Mouse (Mus musculus) midbrain, embryonic 13.5 days (tissue): ENCODE results near the gene Nadk2. TPM values are rescaled to one million over a fixed set of nuclear protein-coding genes. Genes with fewer than 3 reads are reported as not detected.
A peak's percentile ranks its signal among the peaks of the same experiment; 100 is the strongest.

ENCODE experiments used
- ATAC-seq: fragments of 200-750 bp; cut with Nextera tagmentation; 2 replicates; pipeline ENCODE4 v1.8.0; 2017; ENCODE audit warnings: mild to moderate bottlenecking, moderate TSS enrichment, moderate library complexity
- H3K27ac ChIP-seq: fragments of 300-500 bp; sonication (generic); 2 replicates; pipeline ENCODE4 v1.5.1; 2015; ENCODE audit warnings: inconsistent platforms, mild to moderate bottlenecking, moderate library complexity
- H3K27me3 ChIP-seq: fragments of 300-500 bp; sonication (generic); 2 replicates; pipeline ENCODE4 v1.6.1; 2015; ENCODE audit warnings: mild to moderate bottlenecking, inconsistent platforms
- H3K36me3 ChIP-seq: fragments of 300-500 bp; sonication (generic); 2 replicates; pipeline ENCODE4 v1.6.1; 2015; ENCODE audit warnings: mild to moderate bottlenecking, inconsistent platforms
- H3K4me1 ChIP-seq: fragments of 300-500 bp; sonication (generic); replicated peaks from 2 replicates; pipeline ENCODE4 v1.6.1; 2015; ENCODE audit warnings: inconsistent platforms
- H3K4me2 ChIP-seq: fragments of 300-500 bp; sonication (generic); replicated peaks from 2 replicates; pipeline ENCODE4 v1.6.1; 2015; ENCODE audit warnings: moderate library complexity, mild to moderate bottlenecking, inconsistent platforms
- H3K4me3 ChIP-seq: fragments of 300-500 bp; sonication (generic); replicated peaks from 2 replicates; pipeline ENCODE4 v1.5.1; 2015; ENCODE audit warnings: mild to moderate bottlenecking, inconsistent platforms
- H3K9ac ChIP-seq: fragments of 300-500 bp; sonication (generic); replicated peaks from 2 replicates; pipeline ENCODE4 v1.6.1; 2015; ENCODE audit warnings: mild to moderate bottlenecking, inconsistent platforms
- H3K9me3 ChIP-seq: fragments of 300-500 bp; sonication (generic); 2 replicates; pipeline ENCODE4 v1.6.1; 2016; ENCODE audit warnings: mild to moderate bottlenecking, inconsistent platforms
- WGBS: fragments of 180-500 bp; shearing (Covaris S2); methylation state at CpG from one replicate; pipeline ENCODE4 v1.1.7; 2015; 5-methylcytosine and 5-hydroxymethylcytosine counted together
- polyA plus RNA-seq: library from polyadenylated mRNA; unstranded; fragments of >200 nt; fragmentation: Nextera tagmentation; extraction: Ambion mirVana; gene quantifications from 2 replicates; pipeline ENCODE4 v1.2.1, GENCODE M21; 2015

The Nadk2 gene
- polyA plus RNA-seq, 1 experiment from 2014 or later, result 27.4 TPM

GRCm38 (mm10) chr15:9114599-9114998 lies 43.5 kb downstream of the Nadk2 start:
- no peaks in the 10 kb centered on the region for H3K27me3 ChIP-seq
- no peak overlapping the region for H3K4me2 ChIP-seq
- H3K4me1 ChIP-seq, result no peaks in the 10 kb centered on the region
- no peaks in the 10 kb centered on the region for H3K9me3 ChIP-seq
- 83% methylated on average over 5 of the region's 5 CpGs for WGBS
- H3K4me3 ChIP-seq, result no peak overlapping the region
- ATAC-seq, result 0 out of 2 replicates have a peak, but pooled peaks have one; percentile 24
- H3K27ac ChIP-seq, result no peak overlapping the region
- H3K9ac ChIP-seq, result no peak overlapping the region
- peaks cover 74% of the 10 kb centered on the region for H3K36me3 ChIP-seq

- Histone ChIP-seq H3K4me2 (no peak overlapping the region), H3K27ac (no peak overlapping the region), H3K36me3 (peaks cover 83% of the 10 kb centered on the region), H3K9me3 (no peaks in the 10 kb centered on the region), H3K4me3 (no peak overlapping the region), H3K27me3 (no peaks in the 10 kb centered on the region), H3K4me1 (no peaks in the 10 kb centered on the region), H3K9ac (no peak overlapping the region)
- ATAC-seq, result no peak
- 94% methylated on average over 4 of the region's 4 CpGs for WGBS
These were observed 47.8 kb downstream of the Nadk2 start for GRCm38 (mm10) chr15:9118852-9119251.

- H3K4me3 ChIP-seq, result no peak overlapping the region
- H3K4me2 ChIP-seq, result no peak overlapping the region
- no peaks in the 10 kb centered on the region for H3K27me3 ChIP-seq
- H3K36me3 ChIP-seq, result peaks cover 83% of the 10 kb centered on the region
- H3K27ac ChIP-seq, result peak overlapping the region; percentile 54; the same call in 1 of the 2 replicates
- H3K9me3 ChIP-seq, result no peaks in the 10 kb centered on the region
- ATAC-seq, result peak; percentile 77
- H3K9ac ChIP-seq, result no peak overlapping the region
- no peaks in the 10 kb centered on the region for H3K4me1 ChIP-seq
- 94% methylated on average over 2 of the region's 2 CpGs for WGBS
These were observed 49.0 kb downstream of the Nadk2 start for GRCm38 (mm10) chr15:9120081-9120480.

- H3K4me3 ChIP-seq, result no peak overlapping the region
- ATAC-seq, result no peak
- H3K4me2 ChIP-seq, result no peak overlapping the region
- H3K27ac ChIP-seq, result no peak overlapping the region
- no peaks in the 10 kb centered on the region for H3K9me3 ChIP-seq
- H3K9ac ChIP-seq, result no peak overlapping the region
- no peaks in the 10 kb centered on the region for H3K4me1 ChIP-seq
- no peaks in the 10 kb centered on the region for H3K27me3 ChIP-seq
- peaks cover 72% of the 10 kb centered on the region for H3K36me3 ChIP-seq
- 96% methylated on average over 4 of the region's 4 CpGs for WGBS
These were observed 51.9 kb downstream of the Nadk2 start for GRCm38 (mm10) chr15:9122989-9123388.

- no peak overlapping the region for H3K4me2 ChIP-seq
- H3K9me3 ChIP-seq, result no peaks in the 10 kb centered on the region
- WGBS, result 94% methylated on average over 21 of the region's 21 CpGs
- H3K4me1 ChIP-seq, result no peaks in the 10 kb centered on the region
- no peak for ATAC-seq
- peaks cover 76% of the 10 kb centered on the region for H3K36me3 ChIP-seq
- no peaks in the 10 kb centered on the region for H3K27me3 ChIP-seq
- no peak overlapping the region for H3K27ac ChIP-seq
- H3K9ac ChIP-seq, result no peak overlapping the region
- no peak overlapping the region for H3K4me3 ChIP-seq
These were observed 53.8 kb downstream of the Nadk2 start for GRCm38 (mm10) chr15:9124856-9125255.

GRCm38 (mm10) chr15:9127051-9127791 lies 56.2 kb downstream of the Nadk2 start:
- Histone ChIP-seq H3K9ac (no peak overlapping the region), H3K36me3 (peaks cover 79% of the 10 kb centered on the region), H3K4me2 (no peak overlapping the region), H3K27ac (no peak overlapping the region), H3K27me3 (no peaks in the 10 kb centered on the region), H3K9me3 (no peaks in the 10 kb centered on the region), H3K4me1 (peaks cover 5% of the 10 kb centered on the region; the same call in 1 of the 2 replicates), H3K4me3 (no peak overlapping the region)
- 92% methylated on average over 7 of the region's 7 CpGs for WGBS
- ATAC-seq, result 0 out of 2 replicates have a peak, but pooled peaks have one; percentile 27

GRCm38 (mm10) chr15:9130772-9131498 lies 59.9 kb downstream of the Nadk2 start:
- ATAC-seq, result peak; percentile 29; the same call in 1 of the 2 replicates
- Histone ChIP-seq H3K4me3 (no peak overlapping the region), H3K4me2 (no peak overlapping the region), H3K36me3 (peaks cover 66% of the 10 kb centered on the region), H3K9me3 (no peaks in the 10 kb centered on the region), H3K27me3 (no peaks in the 10 kb centered on the region), H3K9ac (no peak overlapping the region), H3K27ac (no peak overlapping the region), H3K4me1 (peaks cover 9% of the 10 kb centered on the region)
- 79% methylated on average over 9 of the region's 9 CpGs for WGBS

- peak; percentile 15; the same call in 1 of the 2 replicates for ATAC-seq
- H3K9ac ChIP-seq, result no peak overlapping the region
- no peaks in the 10 kb centered on the region for H3K9me3 ChIP-seq
- WGBS, result 87% methylated on average over 4 of the region's 4 CpGs
- H3K27ac ChIP-seq, result no peak overlapping the region
- H3K4me2 ChIP-seq, result no peak overlapping the region
- peaks cover 9% of the 10 kb centered on the region for H3K4me1 ChIP-seq
- no peaks in the 10 kb centered on the region for H3K27me3 ChIP-seq
- H3K4me3 ChIP-seq, result no peak overlapping the region
- H3K36me3 ChIP-seq, result peaks cover 69% of the 10 kb centered on the region
These were observed 60.4 kb downstream of the Nadk2 start for GRCm38 (mm10) chr15:9131499-9131888.

GRCm38 (mm10) chr15:9132693-9133443 lies 61.8 kb downstream of the Nadk2 start:
- Histone ChIP-seq H3K27me3 (no peaks in the 10 kb centered on the region), H3K4me1 (peaks cover 9% of the 10 kb centered on the region), H3K36me3 (peaks cover 69% of the 10 kb centered on the region), H3K9ac (no peak overlapping the region), H3K4me3 (no peak overlapping the region), H3K4me2 (no peak overlapping the region), H3K9me3 (no peaks in the 10 kb centered on the region), H3K27ac (no peak overlapping the region)
- 91% methylated on average over 13 of the region's 13 CpGs for WGBS
- ATAC-seq, result no peak

GRCm38 (mm10) chr15:9134891-9135507 lies 63.9 kb downstream of the Nadk2 start:
- H3K4me2 ChIP-seq, result no peak overlapping the region
- H3K9ac ChIP-seq, result no peak overlapping the region
- no peak overlapping the region for H3K27ac ChIP-seq
- peaks cover 24% of the 10 kb centered on the region for H3K4me1 ChIP-seq
- H3K36me3 ChIP-seq, result peaks cover 58% of the 10 kb centered on the region
- no peaks in the 10 kb centered on the region for H3K9me3 ChIP-seq
- H3K4me3 ChIP-seq, result no peak overlapping the region
- ATAC-seq, result no peak
- H3K27me3 ChIP-seq, result no peaks in the 10 kb centered on the region
- WGBS, result 87% methylated on average over 6 of the region's 6 CpGs

- Histone ChIP-seq H3K4me1 (peaks cover 26% of the 10 kb centered on the region), H3K27ac (no peak overlapping the region), H3K4me3 (peak overlapping the region; percentile 87), H3K9me3 (no peaks in the 10 kb centered on the region), H3K27me3 (no peaks in the 10 kb centered on the region), H3K4me2 (peak overlapping the region; percentile 79), H3K36me3 (peaks cover 35% of the 10 kb centered on the region), H3K9ac (peak overlapping the region; percentile 65)
- ATAC-seq, result no peak
- 31% methylated on average over 10 of the region's 10 CpGs for WGBS
These were observed 68.4 kb downstream of the Nadk2 start for GRCm38 (mm10) chr15:9139447-9139846.
